Mouse (Mus musculus) neutrophil, adult 65 days (primary cell): ENCODE data around the gene Dkc1. TPM values are rescaled to one million over a fixed set of nuclear protein-coding genes. Genes with fewer than 3 reads are reported as not detected.

ENCODE experiments used
- total RNA-seq: library from RNA; stranded (reverse); gene quantifications from 2 replicates; pipeline ENCODE4 v1.2.4, GENCODE M21; 2023

Gene Dkc1
- total RNA-seq, result 14.3 and 16.7 TPM in 2 replicates

DNA sequence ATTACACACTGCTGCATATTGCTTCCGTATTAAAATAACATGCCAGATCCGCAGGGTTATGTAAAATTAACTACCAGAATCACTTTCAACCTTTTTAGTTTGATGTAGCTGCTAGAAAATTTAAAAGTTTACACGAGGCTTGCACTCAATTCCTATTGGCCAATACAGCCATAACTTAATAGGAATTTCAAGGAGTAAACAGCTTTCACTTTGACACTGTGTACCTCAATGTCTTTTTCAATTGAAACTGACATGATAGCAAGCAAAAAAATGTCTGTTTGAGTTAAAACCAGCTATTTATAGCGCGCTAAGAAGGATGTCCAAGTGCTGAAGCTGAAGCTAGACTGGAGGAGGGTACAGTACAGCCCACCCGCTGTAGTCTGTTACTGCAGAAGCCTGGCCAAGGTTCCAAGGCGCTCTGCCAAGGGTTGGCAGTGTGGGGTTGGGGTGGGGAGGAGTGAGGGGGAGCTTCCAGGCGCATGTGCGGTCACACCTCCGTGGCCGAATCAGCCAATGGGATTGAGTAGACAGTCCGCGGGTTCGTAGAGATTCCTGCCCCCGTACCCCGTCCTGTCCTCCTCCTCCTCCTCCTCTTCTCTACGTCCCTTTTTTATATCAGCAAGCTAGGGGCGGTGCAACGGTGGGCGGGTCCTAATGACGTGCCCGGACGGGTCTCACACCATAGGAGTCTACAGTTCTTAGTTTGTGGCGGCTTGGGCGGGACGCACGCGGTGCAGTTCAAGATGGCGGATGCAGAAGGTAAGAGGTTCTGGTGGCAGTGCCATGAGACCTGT is at the start of gene Dkc1:
Gene Dkc1 (plus strand): TSS at position 486 of the 794 bp plus-strand sequence.

DNA sequence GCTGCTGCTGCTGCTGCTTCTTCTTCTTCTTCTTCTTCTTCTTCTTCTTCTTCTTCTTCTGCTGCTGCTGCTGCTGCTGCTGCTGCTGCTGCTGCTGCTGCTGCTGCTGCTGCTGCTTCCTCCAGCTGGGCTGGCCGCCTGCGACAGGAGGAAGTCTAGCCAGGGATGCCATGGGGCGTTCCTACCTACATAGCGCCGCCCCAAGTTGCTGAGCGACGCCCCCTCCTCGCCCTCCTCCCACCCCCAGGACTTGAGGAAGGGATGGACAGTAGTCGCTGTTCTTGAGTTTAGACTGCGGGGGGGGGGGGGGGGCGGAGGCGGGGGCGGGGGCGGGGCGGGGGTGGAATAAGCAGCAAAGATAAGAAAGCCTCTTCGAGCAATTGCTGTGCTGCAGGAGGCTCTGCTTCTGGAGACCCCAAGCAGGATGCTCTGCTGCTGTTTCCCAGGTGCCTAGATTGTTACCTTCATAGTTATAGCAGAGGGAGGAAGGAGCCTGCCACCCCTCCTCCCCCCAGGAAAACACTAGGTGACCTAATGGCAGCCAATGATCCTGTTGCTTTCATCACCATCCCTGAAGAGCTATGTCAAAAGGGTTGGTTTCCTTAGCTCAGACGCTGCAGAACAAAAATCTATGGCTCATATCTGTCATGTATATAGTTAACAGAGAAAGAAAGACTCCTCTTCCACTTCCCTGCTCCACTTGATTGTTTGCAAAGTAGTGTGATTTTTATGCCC is 10.7 kb upstream of the Dkc1 start, which contains the start of gene Gab3:
Gene Gab3 (minus strand): TSS at position 685 of the 735 bp plus-strand sequence.

DNA sequence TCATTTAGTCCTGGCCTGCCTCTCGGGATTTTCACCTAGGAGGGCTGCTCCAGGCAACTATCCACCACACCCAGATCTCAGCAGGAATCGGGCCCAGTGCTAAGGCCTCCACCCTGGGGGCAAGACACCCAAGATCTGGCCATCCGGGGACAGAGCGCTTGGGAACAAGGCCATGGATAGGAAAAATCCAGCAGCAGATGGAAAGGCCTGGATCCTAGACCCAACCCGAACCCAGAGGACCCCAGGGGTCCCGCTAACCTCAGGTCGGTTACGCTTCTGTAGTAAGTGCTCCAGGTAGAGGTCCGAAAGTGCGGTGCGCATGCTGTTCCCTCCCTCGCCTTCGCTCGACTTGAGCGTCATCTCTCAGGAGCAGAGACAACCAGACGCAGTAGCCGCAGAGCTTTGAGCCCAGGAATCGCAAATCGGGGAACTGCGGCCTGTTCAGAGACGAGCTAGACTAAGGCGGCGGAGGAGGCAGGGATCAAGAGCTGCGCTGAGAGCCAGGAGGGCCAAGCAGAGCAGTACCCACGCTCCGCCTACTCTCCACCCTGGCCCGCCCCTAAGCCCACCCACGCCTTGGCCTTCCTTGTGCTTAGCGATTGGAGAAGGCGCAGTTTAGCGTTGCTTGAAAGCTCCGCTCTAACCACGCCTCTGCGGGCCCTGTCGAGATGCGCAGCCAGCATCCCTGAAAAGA is 35.0 kb downstream of the Dkc1 start, which contains the start of gene Mpp1:
Gene Mpp1 (minus strand): TSS at position 550 of the 694 bp plus-strand sequence.

Other genes with a start within 250 kb of the Dkc1 start
- 8.9 and 11.8 TPM in 2 replicates for gene Gab3, start 10.4 kb upstream of the Dkc1 start, total RNA-seq
- 140 and 149 TPM in 2 replicates for gene Mpp1, start 35.2 kb downstream of the Dkc1 start, total RNA-seq
- not detected in 2 replicates for gene Smim9, start 67.9 kb downstream of the Dkc1 start, total RNA-seq